Mouse (Mus musculus): ENCODE measurements at regions not wholly inside any gene's neighbourhood (a gene's known extent, or its start where the extent isn't known, plus 50 kb on each side); places are given as distances from the start of the nearest gene placed in this dataset.

DNA sequence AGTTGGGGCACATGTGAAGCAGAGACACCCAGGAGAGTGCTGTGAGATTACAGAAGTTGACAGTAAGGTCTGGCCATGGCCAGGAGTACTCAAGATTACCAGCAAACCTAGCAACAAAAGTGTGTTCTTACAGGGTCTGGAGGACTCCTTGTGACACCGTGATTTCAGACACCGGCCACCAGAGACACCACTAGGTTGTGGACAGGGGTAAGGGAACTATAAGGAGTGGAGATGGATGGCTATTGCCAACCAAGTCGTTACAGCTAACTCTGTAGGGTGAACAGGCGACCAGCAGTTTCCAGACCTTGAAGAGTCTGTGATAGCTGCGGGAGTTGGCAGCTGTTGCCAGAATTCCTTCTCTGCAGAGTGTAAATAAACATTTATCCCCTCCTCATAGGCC, 54.4 kb upstream of the Cnih3 start:
- intact Hi-C loops (cut with DNase I) = no loop called here
- DNase-seq (ENCODE audit: low spot score in 2 of 2) = no peak

DNA sequence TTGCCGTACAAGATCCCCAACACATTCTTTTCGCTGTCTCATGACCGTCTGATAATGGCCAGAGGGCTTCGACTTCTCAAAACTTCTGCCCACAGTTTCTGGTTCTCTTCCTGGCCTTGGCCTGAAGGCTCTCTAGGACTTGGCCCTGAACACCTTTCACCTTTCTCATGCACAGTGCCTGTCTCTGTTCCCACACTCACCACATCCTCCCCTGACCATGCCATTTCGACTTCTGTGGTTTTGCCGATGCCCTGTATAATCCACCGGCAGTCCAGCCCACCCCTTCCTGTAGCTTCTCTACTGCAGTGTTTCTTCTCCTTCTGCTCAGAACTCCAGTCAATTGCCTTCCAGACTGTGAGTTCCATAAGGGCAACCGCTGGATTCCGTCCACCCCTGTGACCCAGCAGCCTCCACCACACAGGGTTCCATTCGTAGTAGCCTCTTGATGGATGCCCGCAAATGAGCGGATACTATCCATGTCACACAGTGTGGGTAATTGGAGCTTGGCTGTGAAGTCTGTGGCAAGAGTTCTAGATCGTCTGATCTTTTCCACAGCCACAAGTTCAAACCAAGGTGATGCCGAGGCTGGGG, 53.3 kb upstream of the Cnih3 start:
- DNase-seq (ENCODE audit: low spot score in 2 of 2) = no peak
- intact Hi-C loops (cut with DNase I) = no loop called here

DNA sequence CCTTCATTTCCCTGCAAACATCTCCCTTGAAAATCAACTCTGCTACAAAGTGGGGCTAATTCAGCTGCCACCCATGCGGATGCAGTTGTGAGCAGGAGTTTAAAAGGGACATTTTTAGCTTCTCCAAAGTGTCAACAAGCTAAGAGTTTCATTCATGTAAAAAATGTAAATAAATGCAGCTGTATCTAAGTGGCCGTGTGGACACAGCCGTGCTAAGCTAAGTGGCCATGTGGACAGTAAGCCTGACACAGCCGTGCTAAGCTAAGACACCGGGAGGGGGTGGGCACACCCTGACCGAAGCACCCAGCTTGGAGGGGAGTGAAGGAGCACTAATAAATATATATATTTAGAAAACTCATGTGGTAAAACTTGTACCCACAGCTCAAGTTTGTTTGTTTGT, 52.6 kb upstream of the Cnih3 start:
- peak in 1 of 2 experiments; percentile 33 for DNase-seq (ENCODE audit: low spot score in 2 of 2)

GRCm38 (mm10) chr1:181302151-181302550, 50.3 kb upstream of the Cnih3 start:
- intact Hi-C loops (cut with DNase I) = no loop called here
- no peak for DNase-seq (ENCODE audit: low spot score in 2 of 2)

More for the DNA sequence above, 52.6 kb upstream of the Cnih3 start:
- intact Hi-C loops (cut with DNase I) = no loop called here
